Mouse (Mus musculus): Measurements from ENCODE around the gene Olfr834. TPM values are rescaled to one million over a fixed set of nuclear protein-coding genes. Genes with fewer than 3 reads are reported as not detected.

Gene Olfr834
- total RNA-seq (2023), result not detected in 4 replicates

GRCm38 (mm10) chr9:18987690-18988089 lies at the start of gene Olfr834:
Olfr834 (plus strand) TSS chr9:18987990.

GRCm38 (mm10) chr9:19032435-19032834 lies 44.6 kb downstream of the Olfr834 start, which contains the start of gene Olfr835:
Olfr835 (plus strand) TSS chr9:19032735.

Other genes with a start within 250 kb of the Olfr834 start
- not detected in 4 replicates for gene Olfr24, start 224.0 kb upstream of the Olfr834 start, total RNA-seq (2023)
- not detected in 4 replicates for gene Olfr828, start 168.5 kb upstream of the Olfr834 start, total RNA-seq (2023)
- not detected in 4 replicates for gene Olfr829, start 133.1 kb upstream of the Olfr834 start, total RNA-seq (2023)
- gene Olfr830, start 113.3 kb upstream of the Olfr834 start, total RNA-seq (2023), result not detected in 4 replicates
- not detected in 4 replicates for gene Olfr832, start 50.9 kb upstream of the Olfr834 start, total RNA-seq (2023)
- not detected in 4 replicates for gene Olfr835, start 44.7 kb downstream of the Olfr834 start, total RNA-seq (2023)
- not detected in 4 replicates for gene Olfr836, start 132.4 kb downstream of the Olfr834 start, total RNA-seq (2023)
- not detected in 4 replicates for gene Olfr837, start 148.3 kb downstream of the Olfr834 start, total RNA-seq (2023)
- not detected in 4 replicates for gene Olfr839-ps1, start 189.3 kb downstream of the Olfr834 start, total RNA-seq (2023)

Data from B cell, adult 62 days (primary cell).